Mouse (Mus musculus) kidney, postnatal 10 days (tissue): ENCODE measurements around the gene Cic.
A peak's percentile ranks its signal among the peaks of the same experiment; 100 is the strongest.

Source experiments
- DNase-seq: peaks from one replicate; pipeline ENCODE4 v3.0.0; 2021; ENCODE audit warnings: mixed read lengths

Cic gene

DNA sequence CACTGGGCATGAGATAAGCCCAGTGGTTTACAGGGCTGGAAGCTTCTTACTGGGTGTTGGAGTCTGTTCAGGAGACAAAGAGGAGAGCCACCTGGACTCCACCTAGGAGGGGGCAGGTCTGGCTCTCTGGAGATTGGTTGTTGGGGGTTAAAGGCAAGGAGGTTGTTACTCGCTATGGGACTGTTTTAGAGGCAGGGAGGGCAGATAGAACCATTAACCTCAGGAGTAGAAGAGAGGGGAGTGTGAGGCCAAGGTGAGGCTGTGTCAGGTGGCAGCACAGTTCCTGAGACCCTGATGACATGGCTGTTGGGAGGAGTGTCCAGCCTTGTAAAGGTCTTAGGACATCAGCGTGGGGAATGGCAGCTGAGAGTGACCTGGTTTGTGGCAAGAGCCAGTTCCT lies 16.7 kb downstream of the Cic start:
- DNase-seq, result peak; percentile 3

DNA sequence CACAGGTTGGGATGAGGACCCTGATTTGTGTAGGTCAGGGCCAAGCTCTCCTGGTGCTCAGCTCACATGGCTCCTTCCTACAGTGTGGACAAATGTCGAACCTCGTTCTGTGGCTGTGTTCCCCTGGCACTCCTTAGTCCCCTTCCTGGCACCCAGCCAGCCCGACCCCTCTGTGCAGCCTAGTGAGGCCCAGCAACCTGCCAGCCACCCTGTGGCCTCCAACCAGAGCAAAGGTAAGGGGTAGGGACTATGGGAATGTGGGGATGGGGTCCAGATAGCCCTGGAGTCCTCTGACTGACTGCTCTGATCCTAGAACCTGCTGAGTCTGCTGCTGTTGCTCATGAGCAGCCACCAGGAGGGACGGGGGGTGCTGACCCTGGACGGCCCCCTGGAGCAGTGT lies 17.3 kb downstream of the Cic start:
- DNase-seq, result peak; percentile 47

DNA sequence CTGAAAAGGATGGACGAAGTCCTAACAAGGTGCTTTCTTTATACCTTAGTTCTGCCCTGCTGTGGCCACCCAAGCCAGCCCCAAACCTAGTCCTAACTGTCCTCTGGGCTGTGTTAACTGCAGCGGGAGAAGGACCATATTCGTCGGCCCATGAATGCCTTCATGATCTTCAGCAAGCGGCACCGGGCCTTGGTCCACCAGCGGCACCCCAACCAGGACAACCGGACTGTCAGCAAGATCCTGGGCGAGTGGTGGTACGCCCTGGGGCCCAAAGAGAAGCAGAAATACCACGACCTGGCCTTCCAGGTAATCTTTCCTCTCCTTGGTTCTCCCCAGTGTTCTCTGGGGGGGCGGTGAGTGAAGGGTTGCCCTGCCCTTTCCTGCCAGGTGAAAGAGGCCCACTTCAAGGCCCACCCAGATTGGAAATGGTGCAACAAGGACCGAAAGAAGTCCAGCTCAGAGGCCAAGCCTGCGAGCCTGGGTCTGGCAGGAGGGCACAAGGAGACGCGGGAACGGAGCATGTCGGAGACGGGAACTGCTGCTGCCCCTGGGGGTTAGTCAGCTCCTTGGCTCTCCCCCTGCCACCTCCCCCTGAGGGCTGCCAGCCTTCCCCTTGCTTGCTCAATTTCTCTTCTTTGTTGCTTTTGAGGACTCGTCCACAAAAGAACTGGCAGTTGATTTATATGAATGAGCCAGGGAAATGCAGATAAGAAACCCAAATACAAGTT lies 18.2 kb downstream of the Cic start:
- no peak for DNase-seq

DNA sequence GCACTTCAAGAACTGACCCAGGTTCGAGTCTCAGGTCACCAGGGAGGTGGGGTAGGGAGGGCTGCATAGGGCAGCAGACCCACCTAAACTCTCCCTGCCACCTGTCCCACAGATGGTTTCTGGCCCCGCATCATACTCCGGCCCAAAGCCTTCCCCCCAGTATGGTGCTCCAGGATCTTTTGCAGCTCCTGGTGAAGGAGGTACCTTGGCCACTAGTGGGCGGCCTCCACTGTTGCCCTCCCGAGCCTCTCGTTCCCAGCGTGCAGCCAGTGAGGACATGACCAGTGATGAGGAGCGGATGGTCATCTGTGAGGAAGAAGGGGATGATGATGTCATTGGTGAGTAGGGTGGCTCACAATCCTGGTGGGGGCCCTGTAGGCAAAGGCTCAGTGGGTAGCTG lies 19.5 kb downstream of the Cic start:
- DNase-seq, result peak; percentile 17

DNA sequence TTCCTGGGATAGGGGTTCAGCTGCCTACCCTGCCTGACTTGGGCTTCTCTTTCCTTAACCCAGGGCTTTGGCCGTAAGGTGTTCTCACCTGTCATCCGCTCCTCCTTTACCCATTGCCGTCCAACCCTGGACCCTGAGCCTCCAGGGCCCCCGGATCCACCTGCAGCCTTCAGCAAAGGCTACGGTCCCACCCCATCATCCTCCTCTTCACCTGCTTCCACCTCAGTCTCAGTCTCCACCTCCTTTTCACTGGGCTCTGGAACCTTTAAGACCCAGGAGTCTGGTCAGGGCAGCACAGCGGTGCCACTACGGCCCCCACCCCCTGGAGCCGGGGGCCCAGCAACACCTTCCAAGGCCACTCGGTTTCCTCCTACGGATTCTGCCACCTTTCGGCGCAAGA lies 20.5 kb downstream of the Cic start:
- no peak for DNase-seq

DNA sequence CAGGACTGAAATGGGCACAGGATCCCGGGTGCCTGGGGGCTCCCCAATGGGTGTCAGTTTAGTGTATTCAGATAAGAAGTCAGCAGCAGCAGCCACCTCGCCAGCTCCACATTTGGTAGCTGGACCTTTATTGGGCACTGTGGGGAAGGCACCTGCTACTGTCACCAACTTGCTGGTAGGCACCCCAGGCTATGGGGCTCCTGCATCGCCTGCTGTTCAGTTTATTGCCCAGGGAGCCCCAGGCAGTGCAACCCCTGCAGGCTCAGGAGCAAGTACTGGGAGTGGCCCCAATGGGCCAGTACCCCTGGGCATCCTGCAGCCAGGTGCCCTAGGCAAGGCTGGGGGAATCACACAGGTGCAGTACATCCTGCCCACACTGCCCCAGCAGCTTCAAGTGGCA lies 21.2 kb downstream of the Cic start:
- no peak for DNase-seq

DNA sequence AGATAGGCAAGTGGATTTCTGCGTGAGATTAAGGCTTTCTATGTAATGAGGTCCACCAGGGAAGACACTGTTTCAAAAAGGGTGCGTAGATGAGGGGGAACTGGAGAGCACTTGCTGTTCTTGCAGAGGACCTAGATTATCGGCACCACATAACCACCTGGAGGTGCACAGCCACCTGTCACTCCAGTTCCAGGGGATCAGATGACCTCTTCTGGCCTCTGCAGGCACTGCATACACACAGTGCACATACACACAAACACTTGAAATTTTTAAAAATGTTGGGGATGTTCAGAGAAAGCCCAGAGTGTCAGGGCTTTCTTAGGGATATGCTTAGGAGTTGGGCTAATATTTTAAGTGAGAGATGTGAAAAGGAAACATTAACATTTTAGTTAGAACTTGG lies 22.4 kb downstream of the Cic start:
- DNase-seq, result no peak

DNA sequence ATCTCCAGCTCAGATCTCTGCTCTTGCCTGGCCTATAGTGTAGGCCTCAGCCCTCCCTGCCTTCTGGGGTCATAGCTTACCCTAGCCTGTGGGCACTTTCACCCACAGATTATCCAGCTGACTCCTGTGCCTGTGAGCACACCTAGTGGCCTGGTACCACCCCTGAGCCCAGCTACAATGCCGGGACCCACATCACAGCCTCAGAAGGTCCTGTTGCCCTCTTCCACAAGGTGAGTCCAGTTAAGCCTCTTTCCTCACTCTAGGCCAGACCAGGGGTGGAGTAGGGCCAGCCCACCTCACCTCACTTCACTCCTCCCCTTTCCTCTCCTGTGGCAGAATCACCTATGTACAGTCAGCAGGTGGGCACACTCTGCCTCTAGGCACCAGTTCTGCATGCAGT lies 23.0 kb downstream of the Cic start:
- no peak for DNase-seq

DNA sequence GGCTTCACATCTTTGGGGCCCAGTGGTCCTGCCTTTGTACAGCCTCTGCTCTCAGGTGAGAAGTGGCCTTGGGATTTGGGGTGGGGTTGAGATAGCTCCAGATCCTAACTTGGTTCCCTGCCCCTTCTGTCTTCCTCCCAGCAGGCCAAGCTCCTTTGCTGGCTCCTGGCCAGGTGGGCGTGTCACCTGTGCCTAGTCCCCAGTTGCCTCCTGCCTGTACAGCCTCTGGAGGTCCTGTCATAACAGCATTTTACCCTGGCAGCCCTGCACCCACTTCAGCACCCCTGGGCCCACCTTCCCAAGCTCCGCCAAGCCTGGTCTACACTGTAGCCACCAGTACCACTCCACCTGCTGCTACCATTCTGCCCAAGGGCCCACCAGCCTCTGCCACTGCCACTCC lies 23.4 kb downstream of the Cic start:
- peak; percentile 84 for DNase-seq

DNA sequence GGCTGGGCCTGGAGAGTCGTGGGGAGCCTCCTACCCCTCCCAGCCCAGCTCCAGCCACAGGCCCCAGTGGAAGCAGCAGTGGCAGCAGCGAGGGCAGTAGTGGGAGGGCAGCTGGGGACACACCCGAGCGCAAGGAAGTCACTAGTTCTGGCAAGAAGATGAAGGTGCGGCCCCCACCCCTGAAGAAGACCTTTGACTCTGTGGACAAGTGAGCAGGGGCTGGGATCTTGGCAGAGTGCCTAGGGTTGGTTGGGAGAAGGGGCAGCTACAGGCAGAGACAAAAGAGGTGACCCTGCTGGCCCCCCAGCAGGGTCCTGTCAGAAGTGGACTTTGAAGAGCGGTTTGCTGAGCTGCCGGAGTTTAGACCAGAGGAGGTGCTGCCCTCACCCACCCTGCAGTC lies 24.6 kb downstream of the Cic start:
- DNase-seq, result peak; percentile 66

DNA sequence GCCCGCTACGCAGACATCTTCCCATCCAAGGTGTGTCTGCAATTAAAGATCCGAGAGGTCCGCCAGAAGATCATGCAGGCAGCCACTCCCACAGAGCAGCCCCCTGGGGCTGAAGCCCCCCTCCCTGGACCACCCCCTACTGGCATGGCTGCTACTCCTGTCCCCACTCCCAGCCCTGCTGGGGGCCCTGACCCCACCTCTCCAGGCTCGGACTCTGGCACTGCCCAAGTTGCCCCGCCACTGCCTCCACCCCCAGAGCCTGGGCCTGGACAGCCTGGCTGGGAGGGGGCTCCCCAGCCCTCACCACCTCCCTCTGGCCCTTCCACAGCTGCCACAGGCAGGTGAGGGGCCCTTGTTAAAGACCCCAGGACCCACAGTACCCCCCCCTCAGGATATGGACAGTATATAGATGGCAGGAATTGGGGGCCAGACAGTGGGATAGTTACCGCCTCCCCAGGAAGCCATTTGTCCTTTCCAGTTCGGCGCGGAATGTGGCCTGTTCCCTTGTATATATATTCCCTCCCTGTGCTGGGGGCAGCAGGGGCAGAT lies 25.8 kb downstream of the Cic start:
- DNase-seq, result peak; percentile 12

DNA sequence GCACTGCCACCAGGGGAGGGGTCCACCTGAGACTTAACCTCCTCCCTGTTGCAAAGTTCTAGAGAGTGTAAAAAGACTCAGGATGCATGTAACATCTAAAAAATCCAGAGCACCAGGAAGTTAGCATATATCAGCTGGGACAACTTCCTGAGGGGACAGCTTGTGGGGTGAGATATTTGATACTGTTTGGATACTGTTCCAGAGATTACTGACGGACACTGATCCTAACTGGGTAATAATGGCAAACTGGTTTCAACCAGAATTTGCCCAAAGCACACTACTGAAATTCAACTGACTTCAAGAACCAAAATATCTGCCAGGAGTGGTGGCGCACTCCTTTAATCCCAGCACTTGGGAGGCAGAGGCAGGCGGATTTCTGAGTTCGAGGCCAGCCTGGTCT lies 27.0 kb downstream of the Cic start:
- DNase-seq, result no peak

DNA sequence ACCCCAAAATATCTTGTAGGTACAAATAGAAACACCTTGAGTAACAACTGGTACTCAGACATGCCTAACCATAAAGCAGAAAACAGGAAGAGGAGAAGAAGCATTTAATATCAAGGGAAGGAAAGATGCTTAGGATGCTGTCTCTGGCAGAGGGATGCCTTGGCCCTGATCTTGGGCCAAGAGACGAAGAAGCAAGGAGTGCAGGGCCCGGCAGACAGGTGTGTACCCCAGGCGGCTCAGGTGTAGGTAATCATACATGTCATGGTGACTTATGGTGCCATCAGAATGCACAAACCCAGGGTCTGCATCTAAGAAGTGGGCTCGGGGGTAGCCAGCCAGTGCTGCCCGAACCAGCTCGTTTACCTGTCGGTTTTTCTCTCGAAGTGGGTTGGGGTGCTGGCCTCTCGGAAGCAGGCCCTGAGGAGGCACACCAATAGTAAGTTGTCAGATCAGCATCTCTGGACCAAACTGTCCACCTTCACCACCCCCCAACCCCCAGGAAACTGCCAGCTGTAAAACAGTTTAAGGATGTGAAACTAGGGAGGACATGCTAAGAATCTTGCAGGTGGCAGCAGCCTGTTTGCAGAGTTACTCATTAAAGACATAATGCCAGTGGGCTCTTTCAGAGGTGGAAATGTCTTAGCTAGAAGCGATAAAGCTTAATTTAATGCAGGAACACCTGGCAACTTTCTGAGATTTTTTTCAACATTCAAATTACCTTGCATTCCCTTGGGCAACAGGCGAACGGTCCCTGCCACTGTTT lies 27.6 kb downstream of the Cic start:
- no peak for DNase-seq

DNA sequence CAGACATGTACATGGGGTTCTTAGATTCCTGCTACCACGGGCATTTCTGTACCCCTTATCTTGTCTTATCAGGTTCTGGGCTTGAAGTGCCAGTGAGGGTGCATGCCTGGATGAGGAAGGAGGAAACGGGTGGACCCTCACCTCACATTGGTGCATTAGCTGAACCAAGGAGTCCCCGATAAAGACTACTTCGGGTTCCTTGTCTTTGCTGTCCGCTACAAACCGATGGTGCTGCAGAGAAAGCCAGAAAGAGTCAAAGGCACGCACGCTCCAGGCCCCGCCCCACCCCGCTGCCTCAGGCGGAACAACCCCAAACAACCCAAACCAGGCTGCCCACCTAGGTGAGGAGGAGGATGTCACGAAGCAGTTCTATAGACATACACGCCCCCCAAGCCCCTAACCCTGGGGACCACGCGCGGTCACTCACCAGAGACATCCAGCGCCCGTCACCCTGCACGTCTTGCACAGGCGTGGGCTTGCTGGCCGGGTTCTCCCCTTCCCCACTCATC lies 29.5 kb downstream of the Cic start:
- DNase-seq, result peak; percentile 70

DNA sequence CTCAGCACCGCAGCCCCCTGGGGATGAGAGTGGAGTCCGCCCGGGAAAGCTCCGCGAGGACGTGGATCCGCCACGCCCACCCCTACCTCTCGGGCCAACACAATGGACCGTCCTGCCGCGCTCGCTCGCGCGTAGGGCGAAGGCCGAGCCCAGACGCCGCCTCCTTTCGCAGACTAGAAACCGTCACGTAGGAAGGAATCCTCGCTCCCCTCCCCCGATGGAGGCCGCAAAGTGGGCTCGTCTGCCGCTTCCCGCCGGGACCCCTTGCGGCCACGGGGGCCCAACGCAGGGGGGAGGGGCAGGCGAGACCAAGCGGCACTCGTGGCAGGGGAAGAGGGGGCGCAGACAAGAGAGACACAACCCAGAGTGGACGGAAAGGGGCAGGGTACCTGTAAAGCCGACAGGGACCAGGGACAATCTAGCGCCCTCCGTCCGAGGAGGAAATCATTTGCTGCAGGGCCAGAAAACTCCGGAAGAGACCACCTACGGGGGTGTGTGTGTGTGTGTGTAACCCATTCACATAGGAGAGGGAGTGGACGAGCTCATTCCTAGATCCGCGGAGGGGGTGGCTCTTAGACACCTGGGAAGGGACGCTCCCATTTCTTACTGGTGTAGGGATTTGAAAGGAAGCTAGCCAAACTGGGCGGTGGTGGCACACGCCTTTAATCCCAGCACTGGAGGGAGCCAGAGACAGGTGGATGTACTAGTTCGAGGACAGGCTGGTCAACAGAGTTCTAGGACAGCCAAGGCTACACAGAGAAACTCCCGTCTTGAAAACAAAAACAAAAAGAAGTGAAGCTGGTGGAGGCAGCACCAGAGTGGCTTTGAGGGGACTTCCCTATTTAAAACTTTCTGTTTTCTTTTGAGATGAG lies 30.2 kb downstream of the Cic start, which contains the start of gene Pafah1b3:
TSS of gene Pafah1b3 (minus strand) at position 533 of the 872 bp plus-strand sequence.
- peak; percentile 89 for DNase-seq

DNA sequence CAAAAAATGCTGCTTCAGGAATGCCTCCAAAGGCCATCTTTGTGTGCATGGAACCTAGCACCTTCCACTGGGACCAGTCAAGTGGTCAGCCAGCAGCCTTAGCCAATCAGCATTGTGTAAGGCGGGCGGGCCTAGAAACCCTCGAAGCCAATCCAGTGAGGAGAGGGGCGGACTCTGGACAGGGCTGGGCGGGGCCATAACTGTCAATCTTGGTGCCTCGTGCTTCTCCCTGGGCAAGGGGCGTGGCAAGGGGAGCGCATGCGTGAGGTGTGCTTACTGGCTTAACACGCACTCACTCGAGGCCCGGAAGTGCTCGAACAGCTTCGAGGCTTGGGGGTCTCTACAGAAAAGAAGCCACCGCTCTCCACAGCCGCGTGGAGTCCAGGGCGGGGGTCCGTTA lies 33.6 kb downstream of the Cic start, which contains the start of gene Prr19:
TSS of gene Prr19 (plus strand) at position 349 of the 400 bp plus-strand sequence.
- no peak for DNase-seq

DNA sequence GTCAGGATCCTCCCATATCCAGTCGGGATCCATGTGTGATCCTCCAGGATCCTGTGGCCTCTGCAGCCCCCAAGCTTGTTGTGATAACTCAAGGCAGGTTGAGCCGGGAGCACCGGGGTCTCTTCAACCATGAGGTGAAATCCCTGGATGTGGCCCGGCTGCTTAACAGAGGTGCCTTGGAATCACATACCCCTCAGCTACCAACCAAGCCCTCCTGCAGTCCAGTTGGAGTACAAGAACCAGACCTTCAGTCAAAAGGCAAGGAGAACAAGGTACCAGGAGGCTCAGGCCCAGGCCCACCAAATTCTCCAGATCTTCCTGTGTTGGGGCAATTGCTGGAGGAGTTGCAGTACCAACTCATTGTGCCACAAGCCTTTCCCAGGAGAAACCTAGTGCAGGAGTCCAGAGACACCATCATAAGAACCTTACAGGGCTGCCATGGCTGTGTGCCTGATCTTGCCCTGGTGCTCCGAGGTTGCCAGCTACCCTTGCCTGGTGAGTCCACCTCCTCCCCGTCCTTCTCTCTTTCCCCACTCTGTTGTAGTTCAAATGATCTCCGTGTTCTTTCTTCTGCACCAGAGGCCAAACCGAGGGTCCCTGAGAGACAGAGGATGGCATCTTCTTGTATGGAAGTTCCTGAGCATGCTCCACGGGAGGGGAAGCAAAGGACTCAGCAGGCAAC lies 35.6 kb downstream of the Cic start:
- DNase-seq, result no peak

DNA sequence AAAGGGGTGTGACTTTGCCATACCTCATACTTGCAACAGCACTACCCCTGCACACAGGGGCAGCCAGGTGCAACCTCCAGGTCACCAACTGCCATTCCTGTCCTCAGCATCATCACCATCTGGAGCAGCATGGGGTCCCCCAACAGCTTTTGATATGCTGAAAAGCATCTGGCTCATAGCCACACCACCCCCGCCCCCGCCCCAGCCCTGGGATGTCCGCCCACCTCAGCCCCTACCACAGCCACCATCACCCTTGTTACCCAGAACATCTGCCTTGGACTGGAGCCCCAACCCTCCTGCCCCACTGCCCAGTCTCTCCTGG lies 36.1 kb downstream of the Cic start:
- no peak for DNase-seq

DNA sequence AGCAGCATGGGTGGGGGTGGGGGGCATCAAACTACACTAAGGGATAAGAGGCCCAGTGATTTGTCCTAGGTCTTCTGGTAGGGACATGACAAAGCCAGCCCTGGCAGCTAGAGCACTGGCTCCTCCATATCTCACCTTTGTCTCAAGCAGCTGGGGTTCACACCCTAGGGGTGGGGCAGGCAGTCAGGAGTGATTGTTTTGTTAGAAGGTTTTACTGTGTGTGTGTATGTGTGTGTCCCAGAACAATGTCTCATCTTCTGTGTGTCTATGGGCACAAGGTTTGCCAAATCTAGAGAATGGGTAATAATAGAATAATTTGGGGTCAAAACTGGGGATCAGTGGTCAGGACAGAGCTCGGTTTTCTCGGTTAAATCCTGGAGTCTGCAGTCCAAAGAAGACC lies 38.0 kb downstream of the Cic start:
- no peak for DNase-seq

DNA sequence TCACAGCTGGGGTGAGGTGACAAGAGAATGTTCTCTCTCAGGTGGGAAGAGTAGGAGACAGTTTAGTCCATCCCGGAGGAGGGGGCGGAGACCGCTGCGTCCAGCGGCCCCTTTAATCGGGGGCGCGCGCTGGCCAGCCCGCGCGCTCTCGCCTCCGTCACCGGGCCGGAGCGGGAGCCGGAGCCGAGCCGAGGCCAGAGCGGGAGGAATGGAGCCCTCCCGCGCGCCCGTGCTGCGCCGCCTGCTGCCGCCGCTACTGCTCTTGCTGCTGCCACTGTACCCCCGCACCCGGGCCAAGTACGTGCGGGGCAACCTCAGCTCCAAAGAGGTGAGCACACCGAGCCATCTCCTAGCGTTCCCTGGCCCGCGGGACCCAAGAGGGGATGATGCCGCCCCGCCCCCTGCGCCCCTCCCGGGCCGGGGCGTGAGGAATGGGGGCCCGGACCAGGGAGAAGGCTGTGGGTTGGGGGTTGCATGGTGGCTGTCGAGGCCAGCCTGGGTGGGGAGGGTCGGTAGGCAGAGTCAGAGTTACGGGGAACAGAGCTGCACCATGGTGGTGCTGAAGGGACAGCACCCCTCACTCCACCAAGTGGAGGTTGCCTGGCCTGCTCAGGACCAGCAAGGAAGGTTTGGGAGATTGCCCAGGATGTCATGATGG lies 38.6 kb downstream of the Cic start, which contains the start of gene Tmem145:
TSS of gene Tmem145 (plus strand) at position 151 of the 658 bp plus-strand sequence.
- peak; percentile 80 for DNase-seq

DNA sequence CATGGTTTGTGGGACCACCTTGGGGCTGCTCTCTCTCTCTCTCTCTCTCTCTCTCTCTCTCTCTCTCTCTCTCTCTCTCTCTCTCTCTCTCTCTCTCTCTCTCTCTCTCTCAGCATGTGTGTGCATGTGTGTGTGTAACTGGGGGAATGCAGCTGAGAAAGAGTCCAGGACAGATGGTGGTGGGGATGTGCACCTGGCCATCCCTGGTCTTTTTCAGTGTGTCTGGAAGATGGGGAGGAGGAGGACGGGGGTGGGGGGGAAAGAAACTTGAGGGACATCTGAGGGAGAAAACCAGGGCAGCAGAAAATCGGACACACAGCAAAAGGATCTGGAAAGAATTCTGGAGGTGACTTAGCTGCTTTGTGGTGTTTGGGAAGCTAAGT lies 39.1 kb downstream of the Cic start:
- DNase-seq, result no peak
